Mouse (Mus musculus) right cerebral cortex, postnatal 14 days (tissue): ENCODE measurements around the gene Mxi1.
A peak's percentile ranks its signal among the peaks of the same experiment; 100 is the strongest.
"Not testable (repeated sequence)": the region's sequence is repeated elsewhere in the genome, so short reads cannot be mapped to it uniquely, and the experiment has no call there.

Experiments
- DNase-seq: peaks from one replicate; pipeline ENCODE4 v3.0.0; 2022

The Mxi1 gene

GRCm38 (mm10) chr19:53369469-53370043, 59.2 kb downstream of the Mxi1 start:
- peak; percentile 87 for DNase-seq

DNA sequence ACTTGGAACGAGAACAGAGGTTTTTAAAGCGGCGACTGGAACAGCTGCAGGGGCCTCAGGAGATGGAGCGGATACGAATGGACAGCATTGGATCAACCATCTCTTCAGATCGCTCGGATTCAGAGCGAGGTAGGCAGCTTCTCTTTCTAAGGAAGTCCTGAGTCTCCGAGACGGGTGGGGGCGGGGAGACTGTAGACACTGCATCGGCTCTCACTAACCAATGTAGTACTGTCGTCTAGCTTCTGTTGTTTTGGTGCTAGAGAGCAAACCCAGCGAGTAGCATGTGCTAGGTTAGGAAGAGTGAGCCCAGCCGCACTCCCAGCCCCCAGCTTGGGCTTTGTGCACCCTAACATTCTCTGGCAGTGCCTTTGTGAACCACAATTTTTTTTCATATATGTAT, 59.9 kb downstream of the Mxi1 start:
- DNase-seq = no peak

DNA sequence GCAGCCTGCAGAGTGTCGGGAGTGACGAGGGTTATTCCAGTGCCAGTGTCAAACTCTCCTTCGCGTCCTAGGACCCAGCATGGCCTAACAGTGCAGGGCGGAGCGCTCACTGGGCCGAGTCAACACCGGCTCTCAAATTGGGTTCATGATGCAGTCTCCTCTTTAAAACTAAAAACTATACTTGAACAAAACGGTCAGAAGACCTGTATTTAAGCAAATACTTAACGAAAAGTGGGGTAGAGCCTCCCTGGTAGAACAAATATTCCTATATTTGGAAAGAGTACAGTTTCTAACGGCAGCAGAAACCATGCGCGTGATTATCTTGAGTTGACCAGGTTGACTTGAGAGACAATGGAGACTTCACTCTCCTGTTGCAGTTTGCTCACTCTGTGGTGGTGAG, 61.3 kb downstream of the Mxi1 start, which contains the start of gene Gm10197:
TSS of gene Gm10197 (minus strand) at position 101 of the 400 bp plus-strand sequence.
- DNase-seq = no peak

DNA sequence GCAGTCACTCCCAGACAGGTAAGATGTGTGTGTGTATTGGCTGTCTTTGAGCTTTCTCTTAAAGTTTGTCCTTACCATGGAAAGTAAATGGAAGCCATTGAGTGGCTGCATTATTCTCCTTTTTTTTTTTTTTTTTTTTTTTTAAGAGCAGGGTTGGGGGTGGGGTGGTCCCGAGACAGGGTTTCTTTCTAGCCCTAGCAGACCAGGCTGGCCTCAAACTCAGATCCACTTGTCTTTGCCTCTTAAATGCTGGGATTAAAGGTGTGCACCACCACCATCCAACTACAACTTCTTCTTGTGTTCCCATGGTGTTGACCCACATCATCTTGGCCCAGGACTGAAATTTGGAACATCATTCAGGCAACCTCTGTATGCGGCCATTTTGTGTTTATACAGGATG, 63.3 kb downstream of the Mxi1 start:
- DNase-seq = no peak

DNA sequence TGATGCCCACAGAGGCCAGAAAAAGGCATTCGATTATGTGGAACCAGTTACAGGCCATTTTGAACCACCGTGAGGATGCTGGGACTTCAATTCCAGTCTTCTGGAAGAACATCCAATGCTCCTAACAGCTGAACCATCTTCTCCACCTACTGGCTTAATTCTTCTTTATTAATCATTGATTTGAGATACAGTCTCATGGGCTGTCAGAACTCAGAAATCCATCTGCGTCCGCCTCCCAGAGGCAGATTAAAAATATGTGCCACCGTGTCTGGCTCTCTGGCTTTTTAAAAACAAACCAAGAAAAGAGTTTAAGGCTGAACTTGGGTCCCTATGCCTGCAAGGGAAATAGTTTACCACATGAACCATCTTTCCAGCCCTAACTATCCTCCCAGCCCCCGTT, 65.0 kb downstream of the Mxi1 start:
- DNase-seq = no peak

GRCm38 (mm10) chr19:53375816-53376215, 65.5 kb downstream of the Mxi1 start:
- no peak for DNase-seq

- DNase-seq = no peak
Measured at GRCm38 (mm10) chr19:53377652-53378051, 67.3 kb downstream of the Mxi1 start.

DNA sequence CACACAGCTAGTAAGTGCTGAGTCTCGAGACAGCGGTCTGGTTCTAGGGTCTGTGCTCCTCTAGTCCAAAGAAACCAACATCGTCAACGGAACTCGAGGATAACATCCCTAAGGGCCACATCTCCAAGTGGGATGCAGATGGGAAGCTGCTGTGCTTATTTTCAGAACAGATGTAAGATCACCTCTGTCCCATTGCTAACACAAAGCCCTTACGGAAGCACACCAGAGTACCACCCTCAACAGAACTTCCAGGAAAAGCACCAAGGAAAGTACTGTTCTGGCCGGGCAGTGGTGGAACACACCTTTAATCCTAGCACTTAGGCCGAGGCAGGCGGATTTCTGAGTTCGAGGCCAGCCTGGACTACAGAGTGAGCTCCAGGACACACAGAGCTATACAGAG, 68.1 kb downstream of the Mxi1 start:
- DNase-seq = no peak

DNA sequence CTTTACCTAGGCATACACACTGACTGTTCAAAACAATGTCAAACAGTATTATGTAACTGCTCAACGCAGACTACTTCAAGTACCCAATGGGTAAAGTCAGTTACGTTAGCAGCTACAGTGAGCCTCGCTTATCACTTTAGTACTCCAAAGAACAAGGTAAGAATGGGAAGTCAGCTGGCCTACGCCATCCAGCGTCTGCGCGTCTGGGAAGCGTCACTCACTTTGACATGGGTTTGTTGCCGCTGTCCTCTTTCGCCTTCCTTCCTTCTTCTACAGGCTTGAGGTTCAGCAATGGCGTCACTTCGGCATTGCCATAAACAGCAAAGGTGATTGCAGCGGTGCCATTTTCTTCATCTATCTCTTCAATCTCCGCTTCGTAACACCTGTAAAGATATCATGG, 73.0 kb downstream of the Mxi1 start:
- DNase-seq = no peak

DNA sequence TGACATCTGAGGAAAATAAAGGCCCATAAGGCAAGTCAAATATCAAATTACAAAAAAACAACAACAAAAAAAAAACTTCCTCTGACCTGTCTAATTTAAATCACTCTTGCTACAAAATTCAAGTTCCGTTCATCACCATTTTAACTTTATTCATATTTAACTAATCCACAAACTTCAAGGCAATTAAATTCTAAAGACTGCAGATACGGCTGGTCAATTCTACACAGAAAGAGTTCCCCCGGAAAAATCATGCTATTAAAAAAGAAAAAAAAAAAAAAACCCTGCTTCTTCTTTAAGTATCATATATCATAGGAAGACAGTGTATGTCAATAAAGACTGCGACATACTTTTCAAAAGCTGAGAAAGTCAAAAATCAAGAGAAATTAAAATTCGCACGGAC, 79.1 kb downstream of the Mxi1 start:
- no peak for DNase-seq

DNA sequence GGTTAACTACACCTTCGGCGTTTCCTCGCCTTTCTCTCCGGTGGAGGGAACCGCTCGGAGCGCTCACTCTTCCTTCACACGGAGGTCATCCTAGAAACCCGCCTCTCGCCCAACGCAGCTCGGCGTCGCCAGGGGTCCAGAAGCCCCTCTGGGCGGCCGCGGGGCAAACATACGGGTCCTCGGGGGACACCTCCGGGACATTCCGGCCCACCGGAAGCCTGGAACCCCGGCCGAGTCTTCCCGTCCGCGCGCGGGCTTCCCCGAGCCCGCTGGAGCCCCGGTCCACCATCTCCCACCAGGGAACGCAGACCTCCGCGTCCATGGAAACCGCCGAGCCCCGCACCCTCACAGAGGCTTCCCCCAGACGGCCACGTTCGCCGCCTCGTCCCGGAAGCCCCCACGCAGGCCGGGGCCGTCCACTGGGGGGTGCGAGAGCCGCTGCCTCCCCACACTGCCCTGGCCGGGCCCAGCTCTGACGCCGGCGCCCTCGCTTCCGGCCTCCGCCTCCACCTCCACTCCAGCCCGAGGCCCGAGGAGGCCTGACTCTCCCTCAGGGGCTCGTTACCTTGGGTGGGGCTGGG, 79.6 kb downstream of the Mxi1 start:
- DNase-seq = peak; percentile 64

DNA sequence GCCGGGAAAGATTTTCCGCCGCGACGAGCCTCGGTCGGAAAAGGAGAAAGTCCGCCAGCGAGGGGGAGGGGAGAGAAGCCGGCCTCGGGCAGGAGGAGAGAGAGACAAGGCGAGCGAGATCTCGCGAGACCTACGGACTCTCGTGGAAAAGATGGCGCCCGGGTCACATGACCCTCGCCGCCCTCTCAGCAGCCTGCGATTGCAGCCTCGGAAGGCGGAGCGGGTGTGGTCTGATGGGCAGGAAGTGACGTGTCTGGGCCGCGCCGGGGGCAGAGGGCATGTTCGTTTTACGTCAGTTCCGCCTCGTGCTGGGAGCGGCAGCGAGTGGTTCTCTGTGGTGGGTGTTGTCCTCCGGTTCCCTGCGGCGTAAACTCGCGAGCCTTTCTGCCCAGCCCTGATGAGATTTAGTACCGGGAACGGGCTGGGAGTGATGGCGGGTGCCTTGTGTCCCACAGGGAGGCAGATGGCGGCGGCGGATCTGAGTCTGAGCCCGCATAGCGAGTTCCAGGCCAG, 80.2 kb downstream of the Mxi1 start, which contains the start of gene Smndc1:
TSS of gene Smndc1 (minus strand) at position 84 of the 513 bp plus-strand sequence.
- DNase-seq = peak; percentile 100

DNA sequence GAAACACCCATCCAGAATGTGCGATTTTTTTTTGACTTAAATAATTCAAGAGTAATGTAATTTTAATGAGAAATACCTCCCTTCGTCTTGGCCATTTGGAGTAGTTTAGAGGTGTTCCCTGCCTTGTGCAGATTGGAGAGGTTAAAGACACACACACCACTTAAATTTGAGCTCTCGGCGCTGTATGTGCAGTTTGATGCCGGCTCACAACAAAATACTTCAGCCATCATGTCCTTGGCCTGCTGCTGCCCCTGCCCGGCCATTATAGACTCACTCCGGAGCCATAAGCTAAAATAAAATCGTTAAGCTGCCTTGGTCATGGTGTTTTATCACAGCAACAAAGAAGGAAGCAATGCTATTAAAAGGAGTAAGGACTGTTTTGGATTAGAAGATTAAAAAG, 81.1 kb downstream of the Mxi1 start:
- no peak for DNase-seq

DNA sequence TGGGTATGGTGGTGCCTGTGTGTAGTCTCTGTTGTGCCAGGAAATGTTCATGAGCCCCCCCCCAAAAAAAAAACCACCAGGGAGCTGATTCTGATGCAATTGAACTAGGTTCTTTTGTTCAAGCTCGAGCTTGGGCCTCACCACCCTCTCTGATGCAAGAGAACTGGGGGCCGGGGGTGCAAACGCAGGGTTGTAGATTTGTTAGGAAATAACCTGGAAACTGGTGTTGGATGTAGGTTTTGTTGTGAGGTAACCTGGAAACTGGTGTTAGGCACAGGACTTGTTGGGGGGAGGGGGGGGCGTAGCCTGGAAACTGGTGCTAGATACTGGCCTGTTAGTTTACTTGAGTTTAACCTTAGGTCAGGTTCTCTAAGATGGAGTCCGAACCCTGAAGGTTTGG, 81.5 kb downstream of the Mxi1 start:
- DNase-seq = no peak

- no peak for DNase-seq
Measured at GRCm38 (mm10) chr19:53392781-53393343, 82.5 kb downstream of the Mxi1 start.

- DNase-seq = no peak
Measured at GRCm38 (mm10) chr19:53393646-53394045, 83.3 kb downstream of the Mxi1 start.

GRCm38 (mm10) chr19:53394552-53394951, 84.2 kb downstream of the Mxi1 start:
- no peak for DNase-seq

- not testable (repeated sequence) for DNase-seq
Measured at GRCm38 (mm10) chr19:53394956-53395355, 84.6 kb downstream of the Mxi1 start.

- not testable (repeated sequence) for DNase-seq
Measured at GRCm38 (mm10) chr19:53395805-53396204, 85.5 kb downstream of the Mxi1 start.

- DNase-seq = no peak
Measured at GRCm38 (mm10) chr19:53397451-53398233, 87.3 kb downstream of the Mxi1 start.

- DNase-seq = no peak
Measured at GRCm38 (mm10) chr19:53399213-53399612, 88.9 kb downstream of the Mxi1 start.

DNA sequence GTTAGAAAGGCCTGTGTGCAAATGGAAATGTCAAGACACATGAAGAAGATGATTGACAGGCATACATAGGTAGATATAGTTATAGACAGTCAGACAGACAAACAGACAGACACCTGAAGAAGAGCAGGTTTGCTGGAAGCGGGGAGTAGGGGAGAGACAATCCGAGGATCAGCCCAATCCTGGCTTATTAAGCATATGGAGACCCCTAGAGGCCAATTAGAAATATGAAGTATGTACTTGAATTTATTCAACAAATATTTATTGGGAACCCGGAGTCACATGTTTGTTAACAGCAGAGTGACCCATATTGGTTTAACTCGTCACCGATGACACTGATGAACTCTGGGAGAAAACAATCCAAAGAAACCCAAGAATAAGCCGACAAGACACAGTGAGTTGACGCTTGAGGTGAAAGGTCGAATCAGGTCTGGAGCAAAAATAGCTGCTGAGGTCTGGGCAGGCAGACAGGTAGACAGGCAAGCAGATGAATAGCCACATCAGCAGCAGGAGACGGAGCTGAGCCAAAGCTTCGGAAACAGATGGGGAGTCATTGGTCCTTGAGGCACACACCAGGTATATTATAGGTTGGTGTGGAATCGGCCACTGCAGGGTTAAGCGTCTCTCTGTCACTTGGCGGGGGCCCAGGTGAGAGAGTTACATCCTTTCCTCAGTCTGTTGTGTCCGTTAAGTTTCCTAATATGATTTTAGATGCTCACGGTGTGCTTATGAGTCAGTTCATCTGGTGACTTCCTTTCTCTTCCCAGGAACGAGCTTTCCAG, 90.2 kb downstream of the Mxi1 start:
- no peak for DNase-seq
